Mouse (Mus musculus) midbrain, embryonic 12.5 days (tissue): ENCODE data around the gene Adgrl2. TPM values are rescaled to one million over a fixed set of nuclear protein-coding genes. Genes with fewer than 3 reads are reported as not detected.
A peak's percentile ranks its signal among the peaks of the same experiment; 100 is the strongest.

Experiments used
- ATAC-seq: fragments of 200-750 bp; cut with Nextera tagmentation; 2 replicates; pipeline ENCODE4 v1.8.0; 2017; ENCODE audit warnings: low read depth, moderate TSS enrichment, moderate library complexity; ENCODE audit not compliant: low FRiP score
- H3K27ac ChIP-seq: fragments of 300-500 bp; sonication (generic); replicated peaks from 2 replicates; pipeline ENCODE4 v1.5.1; 2016; ENCODE audit warnings: mild to moderate bottlenecking
- H3K27me3 ChIP-seq: fragments of 300-500 bp; sonication (generic); 2 replicates; pipeline ENCODE4 v1.6.1; 2016; ENCODE audit warnings: mild to moderate bottlenecking
- H3K36me3 ChIP-seq: fragments of 300-500 bp; sonication (generic); 2 replicates; pipeline ENCODE4 v1.6.1; 2016
- H3K4me1 ChIP-seq: fragments of 300-500 bp; sonication (generic); 2 replicates; pipeline ENCODE4 v1.6.1; 2016
- H3K4me2 ChIP-seq: fragments of 300-500 bp; sonication (generic); replicated peaks from 2 replicates; pipeline ENCODE4 v1.6.1; 2016; ENCODE audit warnings: mild to moderate bottlenecking, moderate library complexity
- H3K4me3 ChIP-seq: fragments of 300-500 bp; sonication (generic); 2 replicates; pipeline ENCODE4 v1.5.1; 2016; ENCODE audit warnings: mild to moderate bottlenecking
- H3K9ac ChIP-seq: fragments of 300-500 bp; sonication (generic); replicated peaks from 2 replicates; pipeline ENCODE4 v1.6.1; 2016; ENCODE audit warnings: mild to moderate bottlenecking, moderate library complexity
- H3K9me3 ChIP-seq: fragments of 300-500 bp; sonication (generic); 2 replicates; pipeline ENCODE4 v1.6.1; 2016; ENCODE audit warnings: mild to moderate bottlenecking
- WGBS: fragments of 180-500 bp; shearing (Covaris S2); methylation state at CpG from one replicate; pipeline ENCODE4 v1.1.7; 2016; 5-methylcytosine and 5-hydroxymethylcytosine counted together
- polyA plus RNA-seq: library from polyadenylated mRNA; unstranded; fragments of >200 nt; fragmentation: Nextera tagmentation; extraction: Ambion mirVana; gene quantifications from 2 replicates; pipeline ENCODE4 v1.2.1, GENCODE M21; 2016

Gene Adgrl2
- 149 and 152 TPM in 2 replicates for polyA plus RNA-seq

DNA sequence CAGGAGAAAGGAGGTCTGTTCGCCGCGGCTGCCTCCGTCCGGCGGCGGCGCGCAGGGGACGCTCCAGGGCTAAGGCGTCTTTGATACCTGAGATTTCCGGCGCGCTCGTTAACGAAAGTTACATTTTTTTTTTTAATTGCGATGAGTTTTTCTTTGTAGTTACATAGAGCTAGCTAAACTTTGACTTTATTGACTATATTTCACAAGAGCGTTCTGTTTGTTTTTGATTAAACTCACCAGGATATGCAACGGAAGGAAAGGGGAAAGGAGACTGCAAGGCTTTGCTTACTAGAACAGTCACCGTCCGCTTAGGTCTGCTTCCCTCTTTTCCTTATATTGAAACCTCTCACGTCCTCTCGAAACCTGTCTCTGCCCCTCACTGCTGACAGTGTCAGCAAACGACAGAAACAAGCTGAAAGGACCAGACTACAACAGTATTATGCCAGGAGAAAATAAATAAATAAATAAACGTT, at the start of gene Adgrl2:
Adgrl2 (minus strand) TSS at position 25 of the 473 bp plus-strand sequence.
- WGBS: 1% methylated on average over 25 of the region's 25 CpGs
- Histone ChIP-seq H3K4me2 (peak within 1 kb of the TSS; percentile 77), H3K4me1 (peaks cover 10% of the 10 kb centered on the region), H3K27ac (peak within 1 kb of the TSS; percentile 100), H3K9ac (peak within 1 kb of the TSS; percentile 99), H3K9me3 (no peaks in the 10 kb centered on the region), H3K36me3 (no peaks in the 10 kb centered on the region), H3K4me3 (peak within 1 kb of the TSS; percentile 96), H3K27me3 (peaks cover 5% of the 10 kb centered on the region; the same call in 1 of the 2 replicates)
- no peak; the same call in 1 of the 2 replicates for ATAC-seq

DNA sequence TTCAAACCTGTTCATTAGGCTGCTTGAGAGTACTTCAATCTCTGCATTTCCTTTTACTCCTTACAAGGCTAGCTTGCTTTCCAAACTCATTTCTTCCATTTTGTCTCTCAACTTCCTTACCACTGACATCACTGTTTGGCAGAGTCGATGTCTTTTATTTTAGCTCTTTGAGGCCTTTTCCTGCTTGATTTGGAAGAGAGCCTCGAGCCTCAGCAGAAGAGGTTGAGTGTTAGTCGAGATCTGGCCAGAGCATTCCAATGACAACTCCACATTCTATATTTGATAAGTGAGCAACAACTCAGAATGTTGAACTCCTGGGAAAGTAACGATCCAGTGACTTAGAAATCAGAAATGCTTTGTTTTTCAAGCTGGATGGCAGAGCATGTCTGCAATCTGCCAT, 48.4 kb upstream of the Adgrl2 start:
- H3K4me1 ChIP-seq: peaks cover 22% of the 10 kb centered on the region
- no peak overlapping the region for H3K4me3 ChIP-seq
- H3K27me3 ChIP-seq: no peaks in the 10 kb centered on the region
- H3K4me2 ChIP-seq: no peak overlapping the region
- 80% methylated on average over 4 of the region's 4 CpGs for WGBS
- H3K27ac ChIP-seq: no peak overlapping the region
- ATAC-seq: no peak
- H3K36me3 ChIP-seq: no peaks in the 10 kb centered on the region
- no peaks in the 10 kb centered on the region for H3K9me3 ChIP-seq
- H3K9ac ChIP-seq: no peak overlapping the region

DNA sequence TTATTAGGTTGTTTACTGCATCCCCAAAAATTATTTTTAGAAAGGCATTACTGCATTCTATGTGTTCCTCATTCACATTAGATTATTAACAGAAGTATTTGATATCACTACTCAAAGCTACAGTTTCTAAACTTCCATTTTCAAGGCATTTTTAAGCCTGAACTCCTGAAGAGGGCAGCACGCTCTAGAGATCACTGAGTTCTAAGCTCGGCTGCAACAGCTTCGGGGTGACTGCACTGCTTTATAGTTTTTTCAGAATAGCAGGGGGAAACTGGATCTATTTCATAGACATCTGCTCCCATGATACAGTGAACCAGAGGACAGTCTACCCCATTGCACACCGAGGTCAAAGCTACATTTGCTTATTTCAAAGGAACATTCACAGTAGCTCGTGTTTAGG, 29.6 kb upstream of the Adgrl2 start:
- Histone ChIP-seq H3K27me3 (no peaks in the 10 kb centered on the region), H3K9me3 (no peaks in the 10 kb centered on the region), H3K27ac (no peak overlapping the region), H3K9ac (no peak overlapping the region), H3K4me1 (no peaks in the 10 kb centered on the region), H3K4me2 (no peak overlapping the region), H3K36me3 (no peaks in the 10 kb centered on the region), H3K4me3 (no peak overlapping the region)
- ATAC-seq: no peak
- 65% methylated on average over 5 of the region's 5 CpGs for WGBS

DNA sequence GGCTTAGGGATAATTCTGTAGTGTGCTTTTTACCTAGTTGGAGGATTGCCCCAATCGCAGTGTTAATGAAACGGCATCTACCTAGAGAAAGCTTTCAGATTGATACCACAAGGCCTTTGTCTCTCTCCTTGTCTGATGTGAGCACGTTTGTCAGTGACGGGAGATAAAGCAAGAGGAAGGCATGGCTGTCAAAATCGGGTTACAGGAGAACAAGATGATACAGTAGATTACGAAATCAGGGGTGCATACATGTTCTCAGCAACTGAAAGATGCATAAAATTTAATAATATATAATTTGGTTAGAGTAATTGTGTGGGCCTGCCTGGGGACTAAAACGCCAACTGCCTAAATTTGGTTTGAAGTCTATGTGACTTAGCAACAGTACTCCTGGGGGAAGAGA, 19.0 kb upstream of the Adgrl2 start:
- Histone ChIP-seq H3K4me2 (no peak overlapping the region), H3K4me3 (no peak overlapping the region), H3K36me3 (no peaks in the 10 kb centered on the region), H3K4me1 (no peaks in the 10 kb centered on the region), H3K27ac (no peak overlapping the region), H3K9ac (no peak overlapping the region), H3K9me3 (no peaks in the 10 kb centered on the region), H3K27me3 (no peaks in the 10 kb centered on the region)
- no peak for ATAC-seq
- WGBS: 84% methylated on average over 7 of the region's 7 CpGs

DNA sequence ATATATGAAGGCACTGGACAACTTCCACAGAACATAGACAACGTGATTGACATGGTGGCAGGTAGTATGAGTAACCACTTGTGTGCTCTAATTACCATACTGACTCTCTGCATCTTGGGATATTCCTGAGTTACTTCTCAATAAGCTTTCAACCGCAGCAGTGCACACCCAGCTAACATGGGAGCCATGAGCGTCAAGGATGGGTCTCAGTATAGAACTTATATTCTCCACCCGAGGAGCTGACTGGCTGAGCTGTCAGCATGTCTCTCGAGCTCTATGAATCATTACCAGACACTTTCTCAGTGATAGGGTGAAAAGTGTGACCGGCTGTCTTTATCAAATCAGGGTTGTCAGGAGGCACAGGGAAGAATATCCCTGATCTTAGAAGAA, 18.3 kb upstream of the Adgrl2 start:
- H3K27me3 ChIP-seq: no peaks in the 10 kb centered on the region
- H3K4me3 ChIP-seq: no peak overlapping the region
- H3K9me3 ChIP-seq: no peaks in the 10 kb centered on the region
- no peak overlapping the region for H3K4me2 ChIP-seq
- no peaks in the 10 kb centered on the region for H3K4me1 ChIP-seq
- H3K9ac ChIP-seq: no peak overlapping the region
- no peak for ATAC-seq
- 85% methylated on average over 6 of the region's 6 CpGs for WGBS
- no peak overlapping the region for H3K27ac ChIP-seq
- no peaks in the 10 kb centered on the region for H3K36me3 ChIP-seq

DNA sequence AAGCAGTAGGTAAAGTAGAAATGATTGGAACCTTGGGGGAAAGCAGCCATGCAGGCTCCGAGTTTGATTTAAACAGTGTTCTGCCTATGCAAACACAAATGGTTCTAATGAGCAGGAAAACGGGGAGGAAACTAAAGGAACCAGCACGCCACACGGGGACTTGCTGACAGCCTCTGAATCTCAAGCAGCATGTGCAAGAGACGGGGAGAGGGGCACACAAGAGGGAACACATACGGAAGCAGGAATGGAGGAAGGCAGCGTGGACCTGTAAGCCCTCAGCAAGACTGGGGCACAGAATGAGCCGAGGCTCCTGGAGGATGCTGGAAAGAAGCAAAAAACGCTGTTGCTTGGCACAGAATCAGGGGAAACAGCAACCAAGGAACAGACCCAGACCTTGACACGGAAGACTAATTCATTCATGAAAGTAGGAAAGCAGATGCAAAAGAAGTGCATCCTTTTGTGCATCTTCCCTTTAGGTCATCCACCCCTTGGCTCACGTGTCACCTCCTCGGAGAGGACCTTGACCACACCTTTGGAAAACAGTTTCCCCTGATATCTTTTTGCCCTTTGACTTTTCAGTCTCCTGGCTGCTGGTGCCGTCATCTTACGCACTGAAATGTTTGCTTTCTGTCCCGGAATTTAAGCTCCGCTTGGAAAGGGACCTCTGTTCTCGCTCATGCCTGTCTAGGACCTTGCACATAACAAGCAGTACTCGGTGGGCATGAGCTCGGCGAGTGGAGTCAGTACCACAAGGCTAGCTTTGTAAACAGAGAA, 17.7 kb upstream of the Adgrl2 start:
- Histone ChIP-seq H3K4me1 (no peaks in the 10 kb centered on the region), H3K4me3 (no peak overlapping the region), H3K27ac (no peak overlapping the region), H3K27me3 (no peaks in the 10 kb centered on the region), H3K9ac (no peak overlapping the region), H3K36me3 (no peaks in the 10 kb centered on the region), H3K4me2 (no peak overlapping the region), H3K9me3 (no peaks in the 10 kb centered on the region)
- WGBS: 72% methylated on average over 20 of the region's 20 CpGs
- ATAC-seq: no peak

DNA sequence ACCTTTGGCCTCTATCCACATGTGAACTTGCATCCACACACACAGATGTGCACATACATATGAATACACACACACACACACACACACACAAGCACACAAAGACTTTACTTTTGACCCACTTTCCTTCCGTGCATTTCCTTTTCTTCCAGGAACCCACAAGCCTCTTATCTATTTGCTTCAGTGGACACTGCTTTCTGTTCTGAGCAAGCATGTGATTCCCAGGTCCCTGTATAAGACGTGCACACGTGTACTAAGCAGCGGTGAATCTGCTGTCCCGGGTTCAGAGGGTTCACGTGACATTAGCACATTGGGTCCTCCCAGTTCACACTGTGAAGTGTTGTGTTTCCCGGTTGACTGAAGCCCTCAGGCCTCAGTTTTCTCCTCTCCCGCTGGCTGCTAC, 11.0 kb upstream of the Adgrl2 start:
- H3K9me3 ChIP-seq: no peaks in the 10 kb centered on the region
- WGBS: 43% methylated on average over 8 of the region's 8 CpGs
- H3K36me3 ChIP-seq: no peaks in the 10 kb centered on the region
- no peak overlapping the region for H3K27ac ChIP-seq
- H3K4me3 ChIP-seq: no peak overlapping the region
- H3K9ac ChIP-seq: no peak overlapping the region
- H3K27me3 ChIP-seq: peaks cover 4% of the 10 kb centered on the region; the same call in 1 of the 2 replicates
- ATAC-seq: no peak
- no peak overlapping the region for H3K4me2 ChIP-seq
- no peaks in the 10 kb centered on the region for H3K4me1 ChIP-seq

DNA sequence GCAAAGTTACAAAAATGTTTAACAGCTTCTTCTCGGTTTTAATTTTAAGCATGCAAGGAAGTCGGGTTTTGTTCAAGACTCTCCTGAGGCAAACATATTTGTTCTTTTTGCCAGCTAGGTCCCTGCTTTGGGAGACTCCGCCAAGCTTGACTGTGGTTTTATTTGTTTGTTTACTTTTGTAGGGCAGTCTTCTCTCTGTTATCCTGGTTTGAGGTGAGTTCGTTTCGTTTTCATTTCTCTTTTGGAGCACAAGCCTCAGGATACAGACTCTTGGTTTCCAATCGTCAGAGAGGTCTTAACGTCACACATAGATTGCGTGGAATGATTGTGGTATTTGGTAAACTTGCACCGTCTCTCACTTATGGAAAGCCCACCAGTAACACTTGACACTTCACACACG, 8.3 kb upstream of the Adgrl2 start:
- Histone ChIP-seq H3K4me3 (no peak overlapping the region), H3K27me3 (peaks cover 8% of the 10 kb centered on the region), H3K36me3 (no peaks in the 10 kb centered on the region), H3K4me2 (no peak overlapping the region), H3K27ac (no peak overlapping the region), H3K9ac (no peak overlapping the region), H3K4me1 (no peaks in the 10 kb centered on the region), H3K9me3 (no peaks in the 10 kb centered on the region)
- WGBS: 75% methylated on average over 10 of the region's 10 CpGs
- ATAC-seq: no peak

DNA sequence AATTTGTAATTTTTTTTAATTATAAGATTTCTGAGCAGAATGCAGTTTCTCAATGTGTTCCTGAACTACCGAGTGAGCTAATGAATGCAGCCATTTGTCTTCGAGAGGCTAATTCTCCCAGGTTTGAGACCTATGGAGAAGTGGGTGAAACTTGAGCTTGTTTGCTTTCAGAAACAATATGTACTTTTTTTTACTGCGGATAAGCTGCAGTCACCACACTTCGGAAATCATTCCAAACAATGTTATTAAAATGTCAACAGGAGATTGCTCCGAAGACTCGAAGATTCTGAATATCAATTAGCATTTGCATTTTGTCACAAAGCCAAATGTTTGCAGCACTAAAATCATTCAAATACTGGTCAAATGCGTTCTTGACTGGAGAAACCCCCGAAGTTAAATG, 701 bp upstream of the Adgrl2 start:
- under 1% methylated on average over 8 of the region's 8 CpGs for WGBS
- peaks cover 8% of the 10 kb centered on the region for H3K4me1 ChIP-seq
- peaks cover 5% of the 10 kb centered on the region; the same call in 1 of the 2 replicates for H3K27me3 ChIP-seq
- no peaks in the 10 kb centered on the region for H3K9me3 ChIP-seq
- peak overlapping the region; percentile 77 for H3K4me2 ChIP-seq
- peak overlapping the region; percentile 96 for H3K4me3 ChIP-seq
- no peaks in the 10 kb centered on the region for H3K36me3 ChIP-seq
- no peak for ATAC-seq
- peak overlapping the region; percentile 99; the same call in 1 of the 2 replicates for H3K9ac ChIP-seq
- H3K27ac ChIP-seq: peak overlapping the region; percentile 100

DNA sequence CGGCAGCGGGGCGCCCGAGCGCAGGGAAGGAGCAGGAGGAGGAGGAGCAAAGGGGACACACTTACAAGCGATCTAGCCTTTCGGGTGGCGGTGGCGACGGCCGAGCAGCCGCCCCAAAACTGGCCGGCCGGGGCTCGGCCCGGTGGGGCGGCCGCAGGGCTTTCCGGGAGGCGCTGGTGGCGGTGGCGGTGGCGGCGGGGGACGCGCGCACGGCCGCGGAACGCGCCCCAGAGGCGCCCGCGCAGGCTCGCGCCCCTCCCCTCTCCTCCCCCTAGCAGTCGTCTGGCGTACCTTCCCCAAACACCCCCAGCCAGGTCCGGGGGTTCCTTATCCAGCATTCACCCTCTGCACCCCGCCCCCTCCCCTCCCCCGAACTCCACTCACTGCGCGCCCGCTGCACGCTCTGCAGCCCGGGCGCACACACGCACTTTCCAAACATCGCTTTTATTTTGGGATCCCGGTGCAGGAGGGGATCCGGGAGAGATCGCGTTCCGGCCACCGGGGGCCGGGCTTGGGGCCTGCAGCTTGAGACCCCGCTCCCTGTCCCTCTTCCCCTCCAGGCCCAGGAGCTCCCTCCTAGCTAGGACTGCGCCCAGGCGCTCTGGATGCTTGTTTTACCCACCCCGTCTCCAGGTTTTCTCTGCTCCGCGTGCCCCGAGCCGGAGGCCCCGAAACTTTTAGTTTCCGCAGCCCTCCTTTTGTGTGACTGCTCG, 381 bp downstream of the Adgrl2 start:
- Histone ChIP-seq H3K4me2 (peak overlapping the region; percentile 77), H3K27ac (peak overlapping the region; percentile 100), H3K4me1 (peaks cover 16% of the 10 kb centered on the region), H3K9me3 (no peaks in the 10 kb centered on the region), H3K4me3 (peak overlapping the region; percentile 96), H3K27me3 (peaks cover 5% of the 10 kb centered on the region; the same call in 1 of the 2 replicates), H3K36me3 (no peaks in the 10 kb centered on the region), H3K9ac (peak overlapping the region; percentile 99)
- under 1% methylated on average over 55 of the region's 68 CpGs for WGBS
- peak; percentile 70 for ATAC-seq

DNA sequence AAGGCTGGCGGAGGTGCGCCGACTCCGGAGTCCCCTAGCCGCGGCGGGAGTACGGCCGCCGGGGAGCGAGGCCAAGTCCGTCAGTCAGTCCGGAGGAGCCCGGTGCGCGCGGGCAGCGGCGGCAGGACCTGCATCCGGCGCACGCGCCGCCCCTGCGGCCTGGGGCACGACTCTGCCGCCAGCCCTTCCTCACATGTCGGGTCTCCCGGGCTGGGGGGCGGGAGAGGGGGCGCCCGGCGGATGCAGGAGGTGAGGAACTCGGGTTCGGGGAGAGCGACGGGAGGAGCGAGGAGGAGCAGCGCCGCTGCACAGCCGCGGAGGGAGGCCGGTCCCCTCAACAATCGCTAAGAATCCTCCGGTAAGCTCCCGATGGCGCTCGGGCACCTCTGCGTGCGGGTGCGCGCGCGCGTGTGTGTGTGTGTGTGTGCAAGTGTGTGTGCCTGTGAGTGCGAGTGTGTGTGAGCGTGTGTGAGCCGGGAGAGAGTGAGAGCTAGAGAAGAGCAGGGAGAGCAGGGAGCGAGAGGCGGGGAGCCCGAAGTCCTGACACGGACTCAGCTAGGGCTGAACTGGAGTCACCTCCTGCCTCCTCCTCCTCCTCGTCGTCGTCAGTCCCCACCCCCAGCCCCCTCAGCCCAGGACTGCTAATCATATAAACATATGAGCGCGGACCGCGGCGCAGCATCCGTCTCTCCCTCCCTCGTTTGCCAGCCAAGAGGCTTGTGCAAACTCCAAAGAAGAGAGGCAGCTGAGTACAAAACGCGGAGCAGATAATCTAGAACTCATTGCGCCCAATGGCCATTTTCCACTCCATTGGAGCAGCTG, 1.1 kb downstream of the Adgrl2 start:
- under 1% methylated on average over 74 of the region's 75 CpGs for WGBS

More for the DNA sequence above, 1.1 kb downstream of the Adgrl2 start:
- H3K4me2 ChIP-seq: peak overlapping the region; percentile 77
- H3K4me1 ChIP-seq: peaks cover 24% of the 10 kb centered on the region
- peak; percentile 83 for ATAC-seq
- H3K27ac ChIP-seq: peak overlapping the region; percentile 100
- no peaks in the 10 kb centered on the region for H3K36me3 ChIP-seq
- peaks cover 3% of the 10 kb centered on the region; the same call in 1 of the 2 replicates for H3K27me3 ChIP-seq
- H3K9me3 ChIP-seq: no peaks in the 10 kb centered on the region
- H3K9ac ChIP-seq: peak overlapping the region; percentile 99
- peak overlapping the region; percentile 96 for H3K4me3 ChIP-seq
